Mouse (Mus musculus) liver, postnatal 0 days (tissue): ENCODE results near the gene Gtpbp8.

Experiments used
- CTCF ChIP-seq: sonication (generic); IDR thresholded peaks from 2 replicates; pipeline ENCODE4 v1.5.1; 2016; ENCODE audit warnings: antibody characterized with exemption, low read depth
- EP300 ChIP-seq: IDR thresholded peaks from 2 replicates; pipeline ENCODE4 v1.6.1; 2016; ENCODE audit warnings: antibody characterized with exemption, low read depth, mild to moderate bottlenecking

GRCm38 (mm10) chr16:44686991-44687718 is 59.0 kb downstream of the Gtpbp8 start:
- TF ChIP-seq CTCF (no peak), EP300 (no peak)
